Mouse (Mus musculus): Measurements from ENCODE around the gene Plekho2. TPM values are rescaled to one million over a fixed set of nuclear protein-coding genes. Genes with fewer than 3 reads are reported as not detected.

Gene Plekho2
- polyA plus RNA-seq (2012; rRNA removed), result 33.5 and 39.2 TPM in 2 replicates

DNA sequence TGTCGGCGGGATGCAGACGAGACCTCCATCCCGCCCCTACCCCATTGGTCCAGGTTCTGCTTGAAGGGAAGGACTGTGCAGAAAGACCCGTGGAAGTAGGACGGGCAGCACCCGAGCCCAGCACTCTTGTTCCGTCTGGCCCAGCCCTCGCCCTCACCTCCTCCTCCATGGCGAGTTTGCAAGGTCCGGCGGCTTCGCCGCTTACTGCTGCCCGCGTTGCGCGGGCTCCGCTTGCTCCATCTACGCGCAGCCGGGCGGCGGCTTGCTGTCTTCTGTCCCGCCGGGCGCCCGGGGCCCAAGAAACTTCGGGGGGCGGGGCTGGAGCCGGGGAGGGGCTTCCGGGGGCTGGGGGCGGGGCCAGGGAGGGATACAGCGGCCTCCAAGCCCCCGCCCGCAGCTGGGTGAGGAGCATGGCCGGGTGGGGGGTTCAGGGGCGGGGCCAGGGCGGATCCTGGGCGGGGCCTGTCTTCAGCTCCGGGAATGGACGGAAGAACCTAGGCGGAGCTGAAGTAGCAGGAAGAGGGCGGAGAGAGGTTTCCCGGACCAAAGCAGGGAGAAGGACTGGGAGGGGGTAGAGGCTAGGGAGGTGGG is at the start of gene Plekho2:
Gene Plekho2, minus strand, starts transcription at position 260 of the 591 bp plus-strand sequence.

DNA sequence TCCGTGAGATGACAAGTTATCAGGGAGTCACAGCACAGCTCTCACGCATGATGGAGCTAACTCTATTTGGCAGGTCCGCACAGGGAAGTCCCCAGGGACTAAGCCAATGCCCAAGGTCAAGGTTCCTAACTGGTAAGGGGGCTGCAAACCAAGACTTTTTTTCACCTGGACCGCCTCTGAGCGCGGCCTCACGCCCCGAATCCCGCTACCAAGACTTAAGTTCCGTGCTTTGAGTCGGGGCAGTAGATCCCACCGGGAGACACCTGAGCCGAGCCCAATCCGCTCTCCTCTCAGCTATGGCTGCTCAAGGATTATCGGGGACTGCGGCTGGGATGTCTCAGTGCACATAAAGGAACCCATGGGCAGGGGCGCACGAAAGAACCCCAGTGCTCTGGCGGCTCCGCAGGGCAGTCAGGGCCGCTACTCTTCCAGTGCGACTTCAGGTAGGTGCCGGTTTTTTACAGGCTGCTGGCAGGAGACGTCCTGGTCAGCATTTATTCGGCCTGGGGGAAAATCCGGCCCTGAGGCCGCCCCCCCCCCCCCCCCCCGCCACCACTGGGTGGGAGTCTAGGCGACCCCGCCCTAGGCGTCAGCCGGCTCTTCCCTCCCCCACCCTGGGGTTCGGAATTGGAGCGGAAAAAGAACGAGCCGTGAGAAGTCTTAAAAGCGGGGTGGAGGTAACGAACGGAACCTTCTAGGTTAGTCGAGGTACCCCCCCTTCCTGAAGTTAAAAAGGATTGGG is 49.4 kb upstream of the Plekho2 start, which contains the start of gene Rbpms2:
Gene Rbpms2, plus strand, starts transcription at position 624 of the 742 bp plus-strand sequence.

DNA sequence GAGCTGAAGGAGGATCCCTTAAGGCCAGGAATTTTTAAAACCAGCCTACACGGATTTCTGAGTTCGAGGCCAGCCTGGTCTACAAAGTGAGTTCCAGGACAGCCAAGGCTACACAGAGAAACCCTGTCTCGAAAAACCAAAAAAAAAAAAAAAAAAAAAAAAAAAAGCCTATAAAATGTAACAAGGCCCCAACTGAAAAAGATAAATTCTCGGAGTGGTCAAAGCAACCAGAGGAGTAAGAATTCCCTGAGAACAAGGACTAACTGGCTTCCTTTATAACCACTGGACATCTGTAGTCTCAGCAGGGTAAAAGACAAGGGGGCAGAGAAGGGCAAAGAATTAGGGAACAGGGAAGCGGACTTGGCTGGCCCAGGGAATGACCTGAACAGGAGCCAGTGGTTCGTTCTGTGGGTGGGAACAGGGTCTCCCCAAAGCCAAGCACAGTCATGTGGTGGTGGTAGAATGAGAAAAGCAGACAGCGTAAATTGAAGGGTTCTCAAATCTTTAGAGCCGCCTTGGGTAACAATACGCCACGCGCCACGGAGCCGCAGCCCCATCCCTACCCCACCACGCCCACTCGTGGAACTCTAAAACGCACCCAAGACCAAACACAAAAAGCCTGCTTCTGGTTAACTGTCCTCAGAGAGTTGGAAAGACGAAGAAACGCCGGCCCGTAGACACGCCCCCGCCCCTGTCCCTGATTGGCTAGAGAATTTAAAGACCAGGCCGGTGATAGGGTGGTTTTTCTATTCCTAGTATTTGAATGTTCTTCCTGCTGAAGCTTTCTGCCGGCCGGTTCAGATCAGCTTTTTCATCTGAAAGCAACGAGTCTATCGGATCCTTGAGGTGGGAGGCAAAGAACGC is 6.8 kb upstream of the Plekho2 start, which contains the start of gene Pif1:
Gene Pif1, plus strand, starts transcription at position 755 of the 864 bp plus-strand sequence.

DNA sequence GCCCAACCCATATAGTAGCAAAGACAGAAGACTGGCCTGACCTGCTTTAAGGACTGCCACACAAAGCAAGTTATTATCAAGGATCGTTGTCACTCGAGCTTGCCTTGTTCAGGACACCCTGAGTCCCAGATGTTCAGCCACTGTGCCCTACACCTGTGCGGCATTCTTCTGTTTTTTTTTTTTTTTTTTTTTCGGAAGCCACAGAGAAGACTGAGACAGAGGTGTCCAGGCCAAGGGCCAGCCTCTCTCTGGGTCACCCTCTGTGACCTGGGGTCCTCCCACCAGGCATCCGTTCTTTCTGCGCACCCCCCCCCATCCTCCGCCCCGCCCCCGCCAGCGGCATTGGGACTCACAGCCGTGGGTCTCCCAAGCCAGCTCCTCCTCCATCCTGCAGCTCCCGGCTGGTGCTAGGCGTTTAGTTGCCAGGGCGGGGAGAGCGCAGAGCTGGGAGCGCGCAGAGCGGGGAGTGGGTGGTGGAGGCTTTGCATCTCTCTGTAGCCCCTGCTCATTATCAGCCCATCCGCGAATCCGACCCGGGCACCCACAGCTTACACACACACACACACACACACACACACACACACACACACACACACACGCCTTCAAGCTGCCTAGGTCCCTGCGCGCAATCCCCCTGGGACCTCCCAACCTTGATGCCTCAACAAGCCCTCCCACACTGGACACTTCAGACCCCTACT is 59.9 kb downstream of the Plekho2 start, which contains the start of gene Ankdd1a:
Gene Ankdd1a, minus strand, starts transcription at position 387 of the 698 bp plus-strand sequence.

Other genes starting within 250 kb of the Plekho2 start
- gene Pdcd7, start 233.9 kb downstream of the Plekho2 start, polyA plus RNA-seq (2012; rRNA removed), result 23.7 and 33.8 TPM in 2 replicates
- 0.47 and 0.72 TPM in 2 replicates for gene Ubap1l, start 219.0 kb downstream of the Plekho2 start, polyA plus RNA-seq (2012; rRNA removed)
- gene Kbtbd13, start 188.4 kb downstream of the Plekho2 start, polyA plus RNA-seq (2012; rRNA removed), result 0.62 and 1.0 TPM in 2 replicates
- gene Rasl12, start 181.5 kb downstream of the Plekho2 start, polyA plus RNA-seq (2012; rRNA removed), result 16.0 and 16.6 TPM in 2 replicates
- not detected in 2 replicates for gene Slc51b, start 157.1 kb downstream of the Plekho2 start, polyA plus RNA-seq (2012; rRNA removed)
- gene Mtfmt, start 144.3 kb downstream of the Plekho2 start, polyA plus RNA-seq (2012; rRNA removed), result 8.1 and 11.0 TPM in 2 replicates
- gene Spg21, start 119.1 kb downstream of the Plekho2 start, polyA plus RNA-seq (2012; rRNA removed), result 20.0 and 25.7 TPM in 2 replicates
- not detected in 2 replicates for gene Ankdd1a, start 59.8 kb downstream of the Plekho2 start, polyA plus RNA-seq (2012; rRNA removed)
- gene Pif1, start 7.1 kb upstream of the Plekho2 start, polyA plus RNA-seq (2012; rRNA removed), result 3.7 and 4.6 TPM in 2 replicates
- gene Rbpms2, start 49.6 kb upstream of the Plekho2 start, polyA plus RNA-seq (2012; rRNA removed), result 82.0 and 114 TPM in 2 replicates
- gene Oaz2, start 88.0 kb upstream of the Plekho2 start, polyA plus RNA-seq (2012; rRNA removed), result 163 and 183 TPM in 2 replicates
- 7.0 and 8.9 TPM in 2 replicates for gene Zfp609, start 247.5 kb upstream of the Plekho2 start, polyA plus RNA-seq (2012; rRNA removed)

Measured in ovary, adult 2 months (tissue).